Mouse (Mus musculus) lung, postnatal 0 days (tissue): ENCODE measurements at regions not wholly inside any gene's neighbourhood (a gene's known extent, or its start where the extent isn't known, plus 50 kb on each side); places are given as distances from the start of the nearest gene placed in this dataset.

Source experiments
- CTCF ChIP-seq: IDR thresholded peaks from 2 replicates; pipeline ENCODE4 v1.5.1; 2016; ENCODE audit warnings: antibody characterized with exemption, mild to moderate bottlenecking
- EP300 ChIP-seq: IDR thresholded peaks from 2 replicates; pipeline ENCODE4 v1.6.1; 2016; ENCODE audit warnings: antibody characterized with exemption, mild to moderate bottlenecking, control low read depth

- TF ChIP-seq EP300 (peak; percentile 41; the same call in 1 of the 2 replicates), CTCF (no peak)
These were observed 131.3 kb downstream of the Zfp36l2 start for GRCm38 (mm10) chr17:84056469-84056868.
